Mouse (Mus musculus) urinary bladder, postnatal 4 days (tissue): ENCODE measurements around the gene Ncaph2.
A peak's percentile ranks its signal among the peaks of the same experiment; 100 is the strongest.

Experiments used
- DNase-seq, 2 experiments: peaks; one replicate each; pipeline ENCODE4 v3.0.0; 2021 to 2022; ENCODE audit warnings: low spot score in 2 of 2

The Ncaph2 gene

DNA sequence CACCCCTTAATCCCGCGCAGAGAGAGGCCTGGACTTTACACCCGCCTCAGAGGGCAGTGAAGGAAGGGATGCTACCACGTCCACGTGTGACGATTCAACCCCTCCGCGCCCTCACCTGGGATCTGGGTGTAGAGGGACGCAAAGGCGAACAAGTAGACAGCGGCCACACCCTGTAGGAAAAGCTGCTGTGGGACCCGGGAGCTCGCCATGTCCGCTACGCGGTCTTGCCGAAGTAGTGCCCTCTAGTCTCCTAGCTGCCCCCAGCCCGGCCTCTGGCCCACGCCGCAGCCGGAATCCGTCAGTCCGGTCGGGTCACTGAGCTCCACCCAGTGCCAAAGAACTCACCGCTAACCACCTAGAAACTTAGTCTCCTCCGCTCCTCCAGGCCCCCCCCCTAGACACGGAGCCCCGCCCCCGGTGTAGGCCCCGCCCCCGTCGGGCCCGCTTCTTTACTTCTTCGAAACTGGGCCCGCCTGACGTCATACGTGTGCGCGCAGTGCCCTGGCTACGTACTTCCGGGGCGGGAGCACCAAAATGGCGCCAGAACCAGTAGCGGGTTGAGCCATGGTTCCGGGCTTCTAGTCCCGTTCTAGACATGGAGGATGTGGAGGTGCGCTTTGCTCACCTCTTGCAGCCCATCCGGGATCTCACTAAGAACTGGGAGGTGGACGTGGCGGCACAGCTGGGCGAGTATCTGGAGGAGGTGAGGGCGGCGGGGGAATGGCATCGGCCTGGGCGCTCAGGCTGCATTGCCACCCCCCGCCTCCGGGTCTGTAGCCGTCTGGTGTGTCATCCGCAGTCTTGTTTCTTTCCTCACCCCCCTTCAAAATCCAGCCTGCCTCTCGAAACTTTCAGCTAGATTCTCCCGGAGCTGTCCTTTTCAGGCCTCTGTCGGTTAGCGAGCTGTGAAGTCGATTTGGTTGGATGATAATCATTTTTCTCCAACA is at the start of gene Ncaph2, which contains the start of gene Lmf2:
TSS of gene Ncaph2 (plus strand) at position 479 of the 947 bp plus-strand sequence.
TSS of gene Lmf2 (minus strand) at position 419 of the 947 bp plus-strand sequence.
- peak; percentile 91 to 95 for DNase-seq

DNA sequence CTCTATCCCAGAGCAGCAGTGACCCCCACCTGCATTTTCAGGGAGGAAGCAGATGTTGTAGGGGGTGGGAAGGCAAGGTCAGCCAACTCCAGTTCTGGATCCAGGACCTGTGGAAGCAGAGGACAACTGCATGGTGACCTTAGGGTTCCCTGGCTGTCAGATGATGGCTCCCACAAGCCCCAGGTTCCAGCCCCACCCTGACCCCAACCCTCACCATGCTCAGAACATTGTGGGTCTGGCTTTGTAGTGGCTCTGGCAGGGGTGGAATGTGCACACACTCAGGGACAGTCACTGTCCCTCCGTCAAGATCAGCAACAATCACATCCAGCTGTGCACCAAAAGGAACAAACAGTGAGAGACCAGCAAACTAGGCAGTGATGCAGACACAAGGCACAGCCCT is 49.6 kb upstream of the Ncaph2 start:
- no peak for DNase-seq

DNA sequence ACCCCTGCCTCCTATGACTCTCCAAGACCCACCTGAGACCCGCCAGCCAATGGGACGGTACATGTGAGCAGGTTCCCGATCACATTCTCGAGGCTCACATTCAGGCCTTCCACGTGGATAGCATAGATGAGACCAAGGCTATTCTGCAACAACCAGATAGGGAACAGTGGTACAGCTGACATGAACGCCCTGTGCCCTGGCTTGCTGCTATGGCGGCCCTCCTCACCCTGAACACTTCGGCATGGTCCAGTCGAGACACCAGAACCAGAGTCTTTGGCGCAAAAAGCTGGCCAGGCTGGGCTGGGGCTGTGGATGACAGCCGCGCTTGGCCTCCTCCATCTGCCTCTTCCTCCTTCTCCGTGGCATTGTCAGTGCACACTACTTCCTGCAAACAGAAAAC is 48.1 kb upstream of the Ncaph2 start:
- no peak for DNase-seq

DNA sequence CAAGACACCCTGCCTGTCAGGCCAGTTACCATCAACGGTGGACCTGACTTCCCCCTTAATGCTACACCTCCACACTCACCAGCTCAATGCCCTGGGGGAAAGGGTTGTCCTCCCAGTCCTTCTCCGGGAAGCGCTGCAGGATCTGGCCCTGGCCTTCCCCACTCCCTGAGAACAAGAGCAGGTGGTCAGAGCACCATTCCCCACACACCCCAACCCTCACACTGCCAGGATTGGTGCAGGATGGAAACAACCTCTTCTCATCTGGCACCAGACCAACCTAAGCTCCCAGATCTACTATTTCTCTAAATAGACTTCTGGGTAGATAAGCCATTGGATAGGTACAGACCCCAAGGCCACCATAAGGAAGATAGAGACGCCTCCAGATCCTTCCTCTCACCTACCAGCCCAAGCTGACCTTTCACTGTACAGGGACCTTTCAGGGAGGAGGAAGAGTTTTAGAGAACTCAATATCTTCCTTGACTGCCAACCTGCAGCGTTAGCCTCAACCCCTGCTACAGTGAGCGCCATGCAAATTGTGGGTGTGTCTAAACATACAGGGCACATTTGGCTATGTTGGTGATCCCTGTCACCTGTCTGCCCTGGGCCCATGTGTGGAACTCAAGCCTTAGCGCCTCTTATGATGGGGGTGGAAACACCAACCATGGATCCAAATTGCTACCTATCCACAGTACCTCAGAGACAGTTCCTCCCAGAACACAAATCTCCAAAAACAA is 46.9 kb upstream of the Ncaph2 start:
- no peak for DNase-seq

DNA sequence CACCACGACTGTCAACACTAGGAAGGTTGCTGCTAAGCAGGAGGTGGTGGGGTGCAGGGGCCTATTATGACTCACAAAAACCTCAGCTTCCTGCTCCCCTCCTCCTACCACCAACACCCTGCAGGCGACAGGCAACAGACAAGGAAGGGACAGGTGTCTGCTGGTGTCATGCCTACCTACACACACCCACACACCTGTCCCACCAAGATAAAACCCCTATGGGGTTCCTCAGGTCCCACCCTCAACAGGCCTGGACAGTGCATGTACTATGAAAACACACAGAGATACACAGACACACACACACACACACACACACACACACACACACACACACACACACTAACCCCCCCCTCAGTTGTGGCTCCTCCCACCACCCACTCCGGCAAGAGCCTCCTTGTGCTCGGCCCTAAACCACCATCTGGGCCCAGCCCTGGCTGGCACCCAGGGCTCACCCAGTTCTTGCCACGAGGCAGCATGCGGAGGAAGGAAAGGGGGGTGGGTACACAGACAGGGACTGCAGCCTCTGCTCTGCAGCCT is 45.5 kb upstream of the Ncaph2 start:
- no peak for DNase-seq

DNA sequence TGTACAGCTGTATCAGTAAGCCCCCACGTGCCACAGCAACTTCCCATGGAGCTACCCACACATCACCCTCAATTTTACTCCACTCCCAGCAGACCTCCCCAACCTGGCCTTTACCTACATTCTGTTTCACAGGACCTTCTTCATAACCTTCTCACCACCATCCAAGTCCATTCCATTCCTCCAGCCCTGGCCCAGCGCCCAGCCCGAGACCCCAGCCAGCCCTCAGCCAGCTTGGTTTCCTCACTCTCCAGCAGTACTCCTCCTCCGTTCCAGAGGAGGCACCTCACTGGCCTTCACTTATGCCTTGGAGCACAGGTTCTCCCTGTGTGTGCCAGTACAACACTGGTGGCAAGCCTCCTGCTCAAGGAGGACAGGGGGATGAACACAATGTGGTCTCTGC is 42.2 kb upstream of the Ncaph2 start:
- no peak for DNase-seq

DNA sequence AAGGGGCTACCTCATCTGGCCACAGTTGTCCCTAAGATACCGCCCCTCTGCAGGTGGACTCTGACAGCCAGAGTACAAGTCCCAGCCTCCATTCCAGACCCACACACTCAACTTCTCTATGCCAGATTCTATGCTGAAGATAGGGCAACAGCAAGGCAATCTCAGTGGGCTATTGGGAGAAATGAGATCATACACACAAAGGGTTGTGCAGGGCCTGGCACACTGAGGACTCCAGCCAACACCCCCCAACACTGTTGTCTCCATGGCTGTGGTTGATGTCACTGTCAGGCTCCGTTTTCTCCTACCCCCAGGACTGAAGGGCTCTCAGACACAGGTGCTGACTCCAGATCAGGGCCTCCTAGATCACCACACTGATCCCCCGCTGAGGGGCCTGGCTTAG is 41.4 kb upstream of the Ncaph2 start:
- no peak for DNase-seq

DNA sequence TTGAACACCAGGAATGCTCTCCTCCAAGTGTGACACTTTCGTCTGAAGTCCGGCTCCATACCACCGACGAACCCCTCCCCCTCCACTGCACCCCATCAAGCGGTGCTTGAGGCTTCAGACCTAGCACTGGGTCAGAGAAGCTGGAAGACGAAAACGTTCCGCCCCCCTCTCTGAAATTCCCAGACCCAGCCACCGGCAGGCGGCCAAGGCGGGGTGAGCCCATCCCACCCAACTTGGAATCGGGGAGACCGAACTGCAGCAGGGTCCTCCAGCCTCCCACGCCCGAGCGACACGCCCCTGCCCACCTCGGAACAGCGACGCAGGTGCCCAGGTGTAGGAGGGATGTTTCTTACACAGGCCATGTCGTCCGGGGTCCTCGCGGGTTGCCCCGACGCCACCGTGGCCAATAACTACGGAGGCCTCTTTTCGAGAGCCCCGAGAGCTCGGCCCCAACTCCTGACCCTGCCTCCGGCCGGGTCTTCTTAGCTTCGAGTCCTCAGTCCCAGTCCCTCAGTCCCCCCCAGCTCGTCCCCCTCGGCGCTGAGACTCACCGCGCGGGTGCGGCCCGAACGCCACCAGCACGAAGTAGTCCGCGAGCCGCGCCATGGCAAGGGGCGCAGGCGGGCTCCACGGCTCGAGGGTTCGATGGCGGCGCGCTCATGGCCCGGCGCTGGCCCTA is 40.9 kb upstream of the Ncaph2 start:
- DNase-seq = no peak

DNA sequence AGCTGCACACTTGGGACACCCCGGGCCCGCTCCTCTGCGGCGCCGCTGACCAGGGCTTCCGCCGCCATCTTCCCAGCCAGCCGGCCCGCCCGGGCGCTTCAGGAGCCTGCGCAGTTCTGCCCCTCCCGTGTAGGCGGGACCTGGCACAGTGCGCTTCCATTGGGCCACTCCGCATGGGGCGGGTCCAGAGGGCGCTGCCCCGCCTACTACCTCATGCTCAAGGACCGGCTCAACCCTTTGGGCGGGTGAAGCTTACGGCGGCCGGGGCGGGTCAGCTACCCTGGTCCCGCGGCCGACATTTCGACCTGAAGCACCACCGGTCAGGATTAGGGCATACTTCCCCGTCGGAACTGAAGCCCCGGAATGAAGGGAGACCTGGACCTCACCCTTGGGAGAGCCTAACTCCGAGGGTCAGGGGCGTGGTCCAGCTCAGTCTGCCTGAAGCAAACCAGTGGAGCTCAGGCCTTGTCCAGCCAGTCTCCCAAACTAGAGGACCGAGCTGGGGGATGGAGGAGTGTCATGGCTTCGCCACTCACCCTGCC is 40.3 kb upstream of the Ncaph2 start, which contains the start of gene Sbf1:
TSS of gene Sbf1 (minus strand) at position 122 of the 542 bp plus-strand sequence.
- peak; percentile 98 for DNase-seq

DNA sequence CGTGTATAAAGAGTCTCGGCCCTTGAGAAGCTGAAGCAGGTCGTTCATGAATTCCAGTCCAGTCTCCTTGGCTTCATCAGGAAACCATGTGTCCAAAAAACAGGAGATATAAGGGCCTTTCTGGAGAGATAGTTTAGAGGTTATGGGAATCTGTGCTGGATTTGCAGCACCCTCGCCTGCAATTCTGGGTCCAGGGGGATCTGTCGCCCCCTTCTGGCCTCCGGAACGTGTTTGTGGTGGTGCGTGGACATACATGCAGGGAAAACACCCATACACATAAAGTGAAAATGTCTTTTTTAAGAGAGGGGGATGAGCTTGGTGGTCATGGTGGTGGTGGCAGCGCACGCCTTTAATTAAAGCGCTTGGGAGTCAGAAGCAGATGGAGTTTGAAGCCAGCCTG is 39.4 kb upstream of the Ncaph2 start:
- no peak for DNase-seq

DNA sequence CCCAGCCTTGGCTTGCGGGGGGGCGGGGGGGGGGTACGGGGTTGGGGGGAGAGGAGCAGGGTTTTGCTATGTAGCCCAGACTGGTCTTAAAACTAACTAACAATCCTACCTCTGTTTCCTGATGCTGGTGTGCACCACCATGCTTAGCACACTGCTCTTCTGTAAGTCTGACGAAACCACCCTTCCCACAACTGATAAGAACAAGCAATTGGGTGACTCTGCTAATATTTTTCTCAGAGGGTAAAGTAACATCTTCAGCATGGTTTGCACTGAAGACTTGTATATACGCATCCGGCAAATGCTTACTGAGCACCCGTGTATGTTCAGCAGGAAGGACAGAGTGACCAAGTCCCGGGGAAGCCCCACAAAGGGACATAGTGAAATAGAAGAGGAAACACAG is 34.3 kb upstream of the Ncaph2 start:
- DNase-seq = no peak

DNA sequence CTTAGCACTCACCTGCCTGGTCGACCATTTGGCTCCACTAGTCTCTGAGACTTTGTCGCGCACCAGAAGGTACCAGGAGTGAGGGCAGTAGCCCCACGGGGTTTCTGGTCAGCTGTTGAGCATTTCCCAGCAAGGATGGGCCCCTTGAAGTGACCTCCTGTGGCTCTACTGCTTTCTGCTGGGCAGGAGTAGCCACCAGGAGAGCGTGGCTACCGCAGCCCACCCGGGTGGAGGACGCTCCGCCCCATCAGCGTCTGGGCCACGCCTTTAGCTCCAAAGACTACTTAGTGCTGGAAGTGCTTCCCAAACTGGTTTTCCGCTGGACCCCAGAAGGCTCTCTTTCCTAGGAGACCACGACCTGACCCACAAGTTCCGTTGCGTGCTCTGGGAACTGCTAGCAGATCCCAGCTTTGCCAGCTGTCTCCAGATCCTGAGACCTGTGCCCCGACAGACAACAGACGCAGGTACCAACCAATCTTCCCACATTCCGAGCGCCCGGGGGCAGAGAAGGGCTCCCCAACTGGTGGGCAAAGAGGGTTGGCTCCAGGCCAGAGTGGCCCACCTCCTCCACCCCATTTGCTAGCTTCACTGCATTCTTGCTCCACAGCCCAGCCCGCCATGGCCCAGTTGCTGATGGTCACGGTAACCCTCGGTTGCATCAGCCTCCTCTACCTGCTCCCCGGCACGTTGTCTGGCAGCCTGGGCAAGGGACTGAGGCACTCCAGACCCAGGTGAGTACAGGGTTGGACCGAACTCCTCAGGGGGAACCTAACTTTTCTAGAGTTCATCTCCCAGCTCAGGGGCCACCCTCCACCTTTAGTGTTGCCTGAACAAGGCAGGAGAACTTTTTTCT is 32.6 kb upstream of the Ncaph2 start, which contains the start of gene Adm2:
TSS of gene Adm2 (plus strand) at position 51 of the 853 bp plus-strand sequence.
- no peak for DNase-seq

DNA sequence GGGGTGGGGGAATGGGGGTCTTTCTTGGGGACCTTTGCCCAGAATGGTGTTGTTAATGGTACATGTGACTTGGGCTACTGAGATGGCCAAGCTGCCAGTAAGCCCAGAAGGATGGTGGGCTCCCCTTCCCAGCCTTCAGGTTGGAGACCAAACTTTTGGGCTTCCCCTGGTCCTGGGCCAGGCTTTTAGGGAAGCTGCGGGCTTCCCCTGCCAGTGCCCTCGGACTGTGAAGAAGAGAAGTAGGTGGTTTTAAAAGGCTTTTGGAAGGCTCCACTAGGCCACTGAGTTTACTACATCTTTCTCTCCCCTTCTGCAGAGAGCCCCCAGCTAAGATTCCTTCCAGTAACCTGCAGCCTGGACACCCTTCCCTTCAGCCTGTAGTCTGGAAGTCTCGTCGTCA is 31.9 kb upstream of the Ncaph2 start:
- no peak for DNase-seq

DNA sequence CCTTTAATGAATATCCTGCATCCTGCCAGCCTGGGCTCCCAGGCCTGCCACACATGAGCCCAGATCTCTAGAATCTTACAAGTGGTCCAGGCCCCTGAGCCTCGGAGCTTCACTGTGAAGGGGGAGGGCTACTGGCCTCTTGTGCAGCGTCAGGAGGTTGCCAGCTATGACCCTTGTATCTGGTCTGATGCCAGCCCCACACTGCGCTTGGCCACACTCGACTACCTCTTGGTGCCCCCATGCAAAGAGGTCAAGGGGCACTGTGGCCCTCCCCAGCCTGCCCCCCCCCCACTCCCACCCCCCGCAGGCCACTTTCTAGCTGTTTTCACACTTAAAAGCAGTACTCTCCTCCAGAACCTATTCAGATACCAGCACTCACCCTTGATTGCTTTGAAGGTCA is 29.1 kb upstream of the Ncaph2 start:
- no peak for DNase-seq

DNA sequence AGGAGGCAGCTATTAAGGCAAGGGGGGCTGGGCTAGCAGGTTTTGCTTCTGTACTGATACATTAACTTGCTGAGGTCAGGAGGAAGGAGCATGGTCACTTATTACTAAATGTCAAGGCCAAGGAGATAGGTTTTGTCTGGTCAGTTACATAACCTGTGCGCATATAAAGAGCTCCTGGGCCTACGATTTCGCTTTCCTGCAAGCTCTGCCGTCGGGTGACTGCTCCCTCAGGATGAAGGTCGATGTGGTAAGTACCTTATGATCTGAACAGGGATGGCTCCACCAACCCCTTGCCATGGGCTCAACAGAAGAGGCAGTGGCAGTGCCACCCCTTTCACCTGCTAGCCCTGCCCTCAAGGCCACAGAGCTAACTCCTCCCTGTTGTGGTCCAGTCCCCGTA is 21.2 kb upstream of the Ncaph2 start, which contains the start of gene Miox:
TSS of gene Miox (plus strand) at position 128 of the 400 bp plus-strand sequence.
- DNase-seq = no peak

DNA sequence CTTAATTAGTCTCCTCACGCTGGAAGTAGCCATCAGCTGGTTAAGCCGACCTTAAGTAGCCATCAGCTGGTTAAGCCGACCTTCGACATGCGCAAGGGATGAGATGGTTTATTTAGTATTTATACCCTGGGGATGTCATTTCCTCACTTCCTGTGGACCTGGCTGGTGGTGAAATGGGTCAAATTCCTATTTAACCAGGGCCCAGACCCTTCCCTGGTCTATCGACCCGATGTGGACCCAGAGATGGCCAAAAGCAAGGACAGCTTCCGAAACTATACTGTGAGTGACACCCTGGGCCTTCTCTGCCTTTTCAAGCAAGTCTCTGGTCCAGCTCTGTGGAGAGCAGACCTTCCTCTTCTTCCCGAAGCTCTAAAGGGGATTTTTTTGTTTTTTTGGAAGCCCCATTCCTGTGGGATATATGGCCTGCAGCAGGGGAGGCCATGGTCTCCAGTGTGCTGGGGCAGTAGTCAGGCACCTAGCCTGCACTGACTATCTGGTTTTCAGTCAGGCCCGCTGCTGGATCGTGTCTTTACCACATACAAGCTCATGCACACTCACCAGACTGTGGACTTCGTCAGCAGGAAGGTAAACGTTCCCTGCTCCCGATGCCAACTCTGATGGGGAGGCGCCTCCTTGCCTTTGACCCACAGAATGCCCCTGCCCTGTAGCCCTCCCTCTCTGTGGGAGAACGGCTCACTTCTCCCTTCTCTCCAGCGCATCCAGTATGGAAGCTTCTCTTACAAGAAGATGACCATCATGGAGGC is 20.6 kb upstream of the Ncaph2 start:
- DNase-seq = no peak

DNA sequence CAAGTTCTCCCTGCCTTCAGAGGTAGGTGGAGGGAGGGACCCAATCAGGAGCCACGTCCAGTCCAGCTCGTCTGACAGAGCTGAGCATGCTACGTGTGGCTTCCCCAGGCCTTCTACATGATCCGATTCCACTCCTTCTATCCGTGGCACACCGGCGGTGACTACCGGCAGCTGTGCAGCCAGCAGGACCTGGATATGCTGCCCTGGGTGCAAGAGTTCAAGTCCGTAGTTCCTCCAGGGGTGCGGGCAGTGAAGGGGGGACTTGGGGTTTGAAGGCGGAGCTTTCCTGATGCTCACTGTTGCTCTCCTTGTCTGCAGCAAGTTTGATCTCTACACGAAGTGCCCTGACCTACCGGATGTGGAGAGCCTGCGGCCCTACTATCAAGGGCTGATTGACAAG is 19.1 kb upstream of the Ncaph2 start:
- DNase-seq = no peak

DNA sequence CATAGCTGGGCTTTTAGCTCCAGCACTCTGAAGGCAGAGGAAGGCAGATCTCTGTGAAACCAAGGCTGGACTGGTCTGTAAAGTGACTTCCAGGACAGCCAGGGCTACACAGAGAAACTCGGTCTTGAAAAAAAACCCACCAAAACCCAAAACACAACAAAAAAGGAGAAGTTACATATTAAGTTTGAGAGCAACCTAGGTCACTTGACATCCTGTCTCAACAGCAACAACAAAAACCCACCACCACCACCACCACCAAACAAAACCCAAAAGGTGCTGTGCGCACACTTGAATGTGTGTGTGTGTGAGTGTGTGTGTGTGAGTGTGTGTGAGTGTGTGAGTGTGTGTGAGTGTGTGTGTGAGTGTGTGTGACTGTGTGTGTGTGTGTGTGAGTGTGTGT is 15.8 kb upstream of the Ncaph2 start:
- DNase-seq = no peak

DNA sequence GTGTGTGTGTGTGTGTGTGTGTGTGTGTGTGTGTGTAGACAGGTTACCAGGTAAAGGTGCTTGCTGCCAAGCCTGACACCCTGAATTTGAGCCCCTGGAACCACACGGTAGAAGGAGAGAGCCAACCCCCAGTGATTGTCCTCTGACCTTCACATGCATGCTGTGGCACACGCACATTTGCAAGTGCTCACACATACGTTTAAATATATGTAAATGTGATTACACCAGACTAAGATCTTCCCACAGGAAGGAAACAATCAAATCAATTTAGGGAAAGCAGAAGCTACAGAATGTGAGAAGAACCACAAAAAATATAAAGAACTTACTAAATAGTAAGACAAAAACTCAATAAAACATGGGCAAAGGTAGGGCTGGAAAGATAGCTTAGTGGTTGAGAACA is 15.4 kb upstream of the Ncaph2 start:
- no peak for DNase-seq

DNA sequence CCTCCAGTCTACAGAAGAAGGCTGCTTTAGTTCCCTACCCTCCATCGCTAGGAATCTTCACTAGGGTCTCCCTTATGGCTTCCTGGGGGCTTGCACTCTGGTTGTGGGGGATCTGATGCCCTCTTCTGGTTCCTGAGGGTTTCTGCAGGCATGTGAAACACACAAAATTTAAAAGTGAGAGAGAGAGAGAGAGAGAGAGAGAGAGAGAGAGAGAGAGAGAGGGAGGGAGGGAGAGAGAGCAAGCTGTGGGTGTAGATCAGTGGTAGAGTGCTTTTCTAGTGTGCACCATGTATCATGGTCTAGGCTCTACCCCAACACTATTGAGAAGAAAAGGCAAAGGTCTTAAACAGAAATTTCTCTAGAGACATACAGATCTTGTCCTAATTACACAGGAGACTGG is 13.8 kb upstream of the Ncaph2 start:
- no peak for DNase-seq
